Mouse (Mus musculus): ENCODE data around the gene Tomt.

Tomt gene

DNA sequence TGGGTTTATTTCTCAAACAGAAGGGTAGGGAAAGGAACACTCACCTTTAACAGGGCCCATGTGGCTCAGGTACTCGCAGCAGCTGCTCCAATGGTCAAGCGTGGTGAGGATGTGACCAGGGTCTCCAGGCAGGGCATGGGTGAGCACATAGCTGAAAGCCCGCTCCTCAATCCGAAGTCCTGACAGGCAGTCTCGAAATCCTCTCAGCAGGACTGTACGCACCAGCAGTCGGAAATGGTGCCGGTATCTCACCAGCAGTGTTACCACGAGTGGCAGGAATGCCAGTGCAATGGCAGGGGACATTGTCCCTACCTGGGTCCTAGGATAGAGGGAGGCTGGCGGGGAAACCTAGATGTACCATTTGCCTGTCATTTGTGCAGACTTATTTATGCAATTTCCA lies 4.2 kb downstream of the Tomt start:
- DNase-seq (ENCODE audit: low spot score in 2 of 2), result no peak

DNA sequence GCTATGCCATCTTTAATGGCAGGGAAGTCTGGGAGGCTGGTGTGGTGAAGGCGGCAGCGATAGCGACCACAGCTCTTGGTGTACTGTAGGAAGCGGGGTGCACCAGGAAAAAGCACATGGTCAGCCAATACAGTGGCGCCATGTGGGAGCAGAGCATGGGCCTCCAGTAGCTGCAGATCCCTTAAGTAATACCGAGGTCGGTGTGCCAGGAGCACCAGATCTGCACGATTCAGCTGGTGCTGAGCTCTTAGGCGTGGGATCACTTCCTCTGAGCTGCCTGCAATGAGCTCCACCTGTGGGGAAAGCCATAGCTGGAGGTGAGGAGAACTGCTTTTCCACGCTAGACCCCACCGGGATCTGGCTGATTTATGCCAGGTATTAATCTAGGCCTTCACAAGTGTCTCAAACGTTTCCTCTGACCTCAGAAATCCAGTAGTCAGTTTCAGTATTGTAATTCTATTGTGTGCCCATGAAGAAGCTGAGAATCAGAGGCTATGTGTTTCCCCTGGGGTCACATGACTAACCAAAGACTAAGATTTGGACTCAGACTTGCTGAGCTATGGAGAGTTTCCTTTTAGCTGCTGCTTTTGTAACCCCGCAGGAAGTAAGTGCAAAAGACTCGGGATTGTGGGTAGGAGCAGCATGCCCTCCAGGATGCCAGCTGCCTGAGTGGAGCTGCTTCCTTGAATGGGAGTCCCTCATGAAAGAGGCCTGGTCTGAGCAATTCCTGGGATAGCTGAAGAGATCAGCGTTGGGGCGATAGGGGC lies 5.6 kb downstream of the Tomt start:
- no peak for DNase-seq (ENCODE audit: low spot score in 2 of 2)

GRCm38 (mm10) chr7:101896104-101897066 lies 9.8 kb downstream of the Tomt start:
- DNase-seq (ENCODE audit: low spot score in 2 of 2), result peak; percentile 94 to 95

GRCm38 (mm10) chr7:101895695-101896094 lies 10.5 kb downstream of the Tomt start:
- no peak for DNase-seq (ENCODE audit: low spot score in 2 of 2)

GRCm38 (mm10) chr7:101888460-101888859 lies 17.7 kb downstream of the Tomt start:
- no peak for DNase-seq (ENCODE audit: low spot score in 2 of 2)

DNA sequence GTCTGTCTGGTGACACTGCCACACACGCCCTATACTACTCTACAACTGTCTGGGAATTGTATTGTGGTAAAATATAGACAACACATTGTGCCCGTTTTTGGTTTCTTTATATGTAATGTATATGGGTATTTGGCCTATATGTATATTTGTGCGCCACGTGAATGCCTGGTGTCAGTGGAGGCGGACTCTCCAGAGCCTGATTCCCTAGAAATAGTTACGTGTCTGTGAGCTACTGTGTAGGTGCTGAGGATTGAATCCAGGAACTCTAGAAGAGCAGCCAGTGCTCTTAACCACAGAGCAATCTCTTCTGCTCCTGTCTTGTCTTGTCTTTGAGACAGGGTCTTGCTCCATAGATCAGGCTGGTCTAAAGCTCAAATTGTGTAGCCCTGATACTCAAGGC lies 19.9 kb downstream of the Tomt start:
- DNase-seq (ENCODE audit: low spot score in 2 of 2), result no peak

DNA sequence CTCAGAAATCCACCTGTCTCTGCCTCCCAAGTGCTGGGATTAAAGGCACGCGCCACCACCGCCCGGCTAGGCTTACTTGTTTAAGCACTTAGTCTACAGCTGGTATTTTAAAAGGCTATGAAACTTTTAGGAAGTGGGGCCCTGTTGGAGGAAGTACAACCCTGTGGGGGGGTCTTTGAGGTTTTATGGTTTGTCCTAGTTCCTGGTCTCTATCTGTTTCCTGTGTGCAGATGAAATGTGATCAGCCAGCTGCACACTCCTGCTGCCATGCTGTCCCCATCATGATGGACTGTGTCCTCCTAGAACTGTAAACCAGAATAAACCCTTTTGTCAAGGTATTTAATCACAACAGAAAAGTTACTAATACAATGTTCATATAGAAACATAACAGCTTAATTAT lies 22.0 kb downstream of the Tomt start:
- DNase-seq (ENCODE audit: low spot score in 2 of 2), result no peak

GRCm38 (mm10) chr7:101882413-101883154 lies 23.6 kb downstream of the Tomt start:
- no peak for DNase-seq (ENCODE audit: low spot score in 2 of 2)

DNA sequence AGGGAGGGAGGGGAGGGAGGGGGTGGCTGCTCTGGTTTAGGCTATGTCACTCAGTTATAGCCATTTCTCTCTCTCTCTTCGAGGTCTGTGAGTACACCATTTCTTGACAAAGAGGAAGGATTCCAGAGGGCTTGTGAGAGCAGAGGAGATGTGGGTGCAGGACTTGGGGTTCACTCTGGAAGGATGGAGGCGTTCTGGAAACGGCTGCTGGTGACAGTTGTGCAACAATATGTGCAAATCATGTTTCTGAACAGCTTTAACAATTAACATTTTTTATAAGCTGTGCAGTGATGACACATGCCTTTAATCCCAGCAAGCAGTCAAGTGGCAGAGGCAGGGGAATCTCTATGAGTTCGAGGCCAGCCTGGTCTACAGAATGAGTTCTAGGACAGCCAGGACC lies 25.3 kb downstream of the Tomt start:
- no peak for DNase-seq (ENCODE audit: low spot score in 2 of 2)

GRCm38 (mm10) chr7:101875978-101876377 lies 30.2 kb downstream of the Tomt start:
- no peak for DNase-seq (ENCODE audit: low spot score in 2 of 2)

DNA sequence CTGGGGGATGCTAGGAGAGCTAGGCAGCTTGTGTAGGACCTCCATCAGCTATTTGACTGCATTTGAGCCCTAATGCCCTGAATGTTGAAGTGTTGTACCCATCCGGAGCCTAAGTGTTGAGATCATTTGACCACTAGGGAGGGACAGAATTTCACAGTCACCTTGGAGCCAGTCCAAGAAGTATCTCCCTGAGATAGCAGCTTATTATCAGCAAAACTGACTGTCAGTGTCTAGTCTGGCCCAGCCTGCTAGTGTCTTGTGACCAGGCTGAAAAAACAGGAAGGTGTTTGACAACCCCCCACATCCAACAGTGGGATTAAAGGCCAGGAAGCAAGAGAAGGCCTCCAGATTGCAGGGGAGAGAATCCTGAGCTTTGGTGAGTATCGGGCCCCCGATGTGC lies 34.9 kb downstream of the Tomt start:
- DNase-seq (ENCODE audit: low spot score in 2 of 2), result no peak

- DNase-seq (ENCODE audit: low spot score in 2 of 2), result no peak
Observed at GRCm38 (mm10) chr7:101870629-101871028, 35.5 kb downstream of the Tomt start, which contains the start of gene Folr1. Gene Folr1, minus strand, starts transcription at chr7:101870788.

DNA sequence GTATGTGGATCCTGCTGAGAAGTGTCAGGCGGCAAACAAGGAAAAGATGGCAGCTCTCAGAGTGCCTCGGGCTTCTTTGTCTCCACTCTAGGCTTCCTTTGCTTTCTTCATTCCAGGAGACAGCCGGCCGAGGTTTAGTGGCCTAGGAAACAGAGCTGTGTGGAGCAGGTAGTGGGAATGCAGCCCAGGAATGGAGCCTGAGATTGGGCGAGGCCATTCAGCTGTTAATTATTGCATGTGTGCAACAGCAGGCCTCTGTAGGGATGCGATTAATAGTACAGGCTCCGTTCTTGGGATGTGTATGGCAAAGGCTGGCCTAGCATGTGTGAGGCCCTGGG lies 37.0 kb downstream of the Tomt start:
- no peak for DNase-seq (ENCODE audit: low spot score in 2 of 2)

- DNase-seq (ENCODE audit: low spot score in 2 of 2), result no peak
Observed at GRCm38 (mm10) chr7:101868241-101869162, 37.7 kb downstream of the Tomt start.

DNA sequence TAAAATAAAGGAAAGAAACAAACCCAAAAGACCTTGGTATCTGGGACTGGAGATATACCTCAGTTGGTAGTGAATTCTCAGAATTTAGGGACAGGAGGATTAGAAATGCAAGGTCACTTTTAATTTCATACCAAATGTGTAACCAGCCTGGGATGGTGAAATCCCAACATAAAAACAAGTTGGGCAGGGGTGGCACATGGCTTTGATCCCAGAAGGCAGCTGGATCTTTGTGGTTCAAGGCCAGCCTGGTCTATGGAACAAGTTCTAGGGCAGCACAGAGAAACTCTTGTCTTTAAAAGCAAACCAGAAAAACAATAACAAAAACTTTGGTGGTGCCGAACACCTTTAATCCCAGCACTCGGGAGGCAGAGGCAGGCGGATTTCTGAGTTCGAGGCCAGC lies 38.7 kb downstream of the Tomt start:
- DNase-seq (ENCODE audit: low spot score in 2 of 2), result no peak

GRCm38 (mm10) chr7:101866491-101867265 lies 39.5 kb downstream of the Tomt start:
- no peak for DNase-seq (ENCODE audit: low spot score in 2 of 2)

DNA sequence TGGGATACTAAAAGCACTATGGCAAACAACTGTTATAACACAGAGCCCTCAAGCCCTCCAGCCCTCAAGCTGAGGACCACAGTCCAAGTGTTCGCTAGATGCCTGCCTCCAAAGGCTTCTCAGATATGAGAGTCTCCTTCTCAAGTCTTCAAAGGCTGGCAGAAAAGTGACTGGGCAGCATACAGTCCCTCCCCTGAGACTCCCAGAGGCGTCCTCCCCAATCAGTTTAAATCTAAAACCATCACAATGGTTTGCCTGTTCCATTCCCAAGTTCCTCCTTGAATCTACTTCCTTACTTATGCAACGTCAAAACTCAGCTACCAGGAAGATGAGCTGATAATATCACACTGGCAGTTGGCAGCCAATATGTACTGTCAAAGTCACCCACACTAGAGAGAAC lies 42.7 kb downstream of the Tomt start, which contains the start of gene Anapc15:
Anapc15 (plus strand) TSS at position 301 of the 400 bp plus-strand sequence.
- DNase-seq (ENCODE audit: low spot score in 2 of 2), result no peak

- no peak for DNase-seq (ENCODE audit: low spot score in 2 of 2)
Observed at GRCm38 (mm10) chr7:101862291-101862690, 43.9 kb downstream of the Tomt start.

DNA sequence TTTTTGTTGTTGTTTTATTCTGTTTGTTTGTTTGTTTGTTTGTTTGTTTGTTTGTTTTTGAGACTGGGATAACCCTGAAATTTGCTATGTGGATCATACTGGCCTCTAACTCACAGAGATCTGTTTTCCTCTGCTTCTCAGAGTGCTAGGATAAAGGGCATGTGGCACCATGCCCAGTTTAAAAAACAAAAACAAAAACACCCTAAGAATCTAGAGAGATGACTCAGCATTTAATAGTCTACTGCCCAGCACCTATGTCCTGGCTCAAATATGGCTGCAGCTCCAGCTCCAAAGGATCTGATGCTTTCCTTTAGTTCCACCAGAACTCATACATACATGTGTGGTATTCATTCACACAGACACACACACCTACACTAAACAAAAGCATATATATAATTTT lies 45.2 kb downstream of the Tomt start:
- DNase-seq (ENCODE audit: low spot score in 2 of 2), result no peak

- no peak for DNase-seq (ENCODE audit: low spot score in 2 of 2)
Observed at GRCm38 (mm10) chr7:101858362-101858761, 47.8 kb downstream of the Tomt start.

All from urinary bladder, postnatal 4 days (tissue).